Mouse (Mus musculus): Measurements from ENCODE around the gene Ptger1.

Gene Ptger1

GRCm38 (mm10) chr8:83695351-83696106, 29.1 kb downstream of the Ptger1 start:
- no peak for DNase-seq (ENCODE audit: low read depth, low spot score)

GRCm38 (mm10) chr8:83697374-83698220, 31.1 kb downstream of the Ptger1 start:
- DNase-seq (ENCODE audit: low read depth, low spot score), result no peak

GRCm38 (mm10) chr8:83698291-83698660, 31.8 kb downstream of the Ptger1 start:
- no peak for DNase-seq (ENCODE audit: low read depth, low spot score)

GRCm38 (mm10) chr8:83698661-83699453, 32.4 kb downstream of the Ptger1 start, which contains the start of gene Pkn1:
Gene Pkn1 (minus strand): TSS chr8:83699179.
- DNase-seq (ENCODE audit: low read depth, low spot score), result no peak

- no peak for DNase-seq (ENCODE audit: low read depth, low spot score)
These were observed 33.1 kb downstream of the Ptger1 start for GRCm38 (mm10) chr8:83699566-83699965.

GRCm38 (mm10) chr8:83700423-83701085, 34.1 kb downstream of the Ptger1 start:
- no peak for DNase-seq (ENCODE audit: low read depth, low spot score)

GRCm38 (mm10) chr8:83703426-83703825, 36.9 kb downstream of the Ptger1 start:
- no peak for DNase-seq (ENCODE audit: low read depth, low spot score)

GRCm38 (mm10) chr8:83706411-83706810, 39.9 kb downstream of the Ptger1 start:
- DNase-seq (ENCODE audit: low read depth, low spot score), result no peak

- DNase-seq (ENCODE audit: low read depth, low spot score), result no peak
These were observed 41.1 kb downstream of the Ptger1 start for GRCm38 (mm10) chr8:83707554-83707953.

GRCm38 (mm10) chr8:83714676-83715030, 48.2 kb downstream of the Ptger1 start:
- DNase-seq (ENCODE audit: low read depth, low spot score), result no peak

GRCm38 (mm10) chr8:83715031-83715690, 48.7 kb downstream of the Ptger1 start, which contains the start of gene Ddx39:
Gene Ddx39 (plus strand): TSS chr8:83715177.
- peak; percentile 96 for DNase-seq (ENCODE audit: low read depth, low spot score)

- DNase-seq (ENCODE audit: low read depth, low spot score), result no peak
These were observed 49.3 kb downstream of the Ptger1 start for GRCm38 (mm10) chr8:83715771-83716170.

GRCm38 (mm10) chr8:83716563-83716962, 50.1 kb downstream of the Ptger1 start:
- DNase-seq (ENCODE audit: low read depth, low spot score), result peak; percentile 60

GRCm38 (mm10) chr8:83719048-83719447, 52.6 kb downstream of the Ptger1 start:
- no peak for DNase-seq (ENCODE audit: low read depth, low spot score)

GRCm38 (mm10) chr8:83719693-83720092, 53.2 kb downstream of the Ptger1 start:
- no peak for DNase-seq (ENCODE audit: low read depth, low spot score)

GRCm38 (mm10) chr8:83721405-83722025, 55.0 kb downstream of the Ptger1 start:
- no peak for DNase-seq (ENCODE audit: low read depth, low spot score)
